Mouse (Mus musculus) embryo, embryonic 11.5 days (tissue): ENCODE results near the gene Lbhd2.

Source experiments
- DNase-seq: peaks from one replicate; pipeline ENCODE4 v3.0.0-alpha.2; 2012; ENCODE audit warnings: low read depth, low spot score

Gene Lbhd2

GRCm38 (mm10) chr12:111406622-111407021, at the start of gene Lbhd2:
Gene Lbhd2, plus strand, starts transcription at chr12:111406809.
- DNase-seq, result no peak

DNA sequence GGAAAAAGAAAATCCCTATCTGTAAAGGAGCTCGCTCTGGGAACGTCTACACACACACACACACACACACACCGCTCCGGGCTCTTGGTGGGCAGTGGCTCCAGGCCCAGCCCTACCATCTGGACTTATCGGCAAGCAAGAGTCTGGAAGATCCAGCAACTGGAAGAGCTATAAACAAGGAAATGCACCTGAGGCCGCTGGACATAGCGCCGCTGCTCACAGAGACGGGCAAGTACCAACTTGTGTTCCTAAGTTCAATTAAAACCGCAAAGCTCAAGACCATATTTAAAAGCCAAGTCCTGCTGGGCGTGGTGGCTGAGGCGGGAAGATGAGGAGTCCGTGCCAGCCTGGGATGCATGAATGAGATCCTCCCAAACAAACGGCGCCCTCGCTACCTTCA, 45.9 kb upstream of the Lbhd2 start:
- no peak for DNase-seq

- no peak for DNase-seq
These were observed 45.1 kb upstream of the Lbhd2 start for GRCm38 (mm10) chr12:111361319-111362098.

- DNase-seq, result no peak
These were observed 42.4 kb upstream of the Lbhd2 start for GRCm38 (mm10) chr12:111364234-111364633.

DNA sequence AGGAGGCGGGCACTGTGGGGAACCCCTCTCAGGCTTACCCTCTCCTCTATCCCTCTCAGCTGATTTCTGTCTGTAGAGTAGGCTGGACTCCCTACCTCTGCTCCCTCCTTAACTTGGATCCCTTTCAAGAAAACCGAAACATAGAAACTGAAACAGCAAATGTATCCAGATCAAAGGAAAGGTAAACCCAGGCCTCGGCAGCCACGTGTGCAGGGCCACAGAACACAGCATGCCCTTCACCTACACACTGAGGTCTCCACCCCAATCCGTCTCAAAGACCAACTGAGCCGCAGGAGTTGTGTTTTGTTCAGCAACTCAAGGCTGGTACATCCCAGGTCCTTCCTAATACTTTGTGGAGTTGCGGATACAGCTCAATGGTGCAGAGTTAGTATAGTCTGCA, 39.5 kb upstream of the Lbhd2 start:
- DNase-seq, result no peak

DNA sequence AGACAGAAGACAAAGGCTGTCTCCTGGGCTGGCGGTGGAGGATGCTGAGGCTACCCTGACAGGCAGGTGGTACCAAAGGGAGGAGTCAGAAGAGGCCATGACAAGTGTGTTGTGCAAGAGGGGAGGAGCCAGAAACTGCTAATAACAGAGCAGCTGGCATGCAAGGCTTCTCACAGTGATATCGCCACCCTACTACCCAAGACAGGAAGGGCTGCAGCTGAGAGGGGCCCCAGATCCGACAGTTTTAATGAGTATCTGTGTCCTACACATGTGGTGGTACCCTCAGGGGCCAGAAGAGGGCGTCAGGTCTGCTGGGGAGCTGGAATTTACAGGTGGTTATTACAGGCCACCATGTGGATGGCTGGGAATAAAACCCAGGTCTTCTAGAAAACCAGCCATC, 36.4 kb upstream of the Lbhd2 start:
- no peak for DNase-seq

- no peak for DNase-seq
These were observed 34.7 kb upstream of the Lbhd2 start for GRCm38 (mm10) chr12:111371905-111372304.

DNA sequence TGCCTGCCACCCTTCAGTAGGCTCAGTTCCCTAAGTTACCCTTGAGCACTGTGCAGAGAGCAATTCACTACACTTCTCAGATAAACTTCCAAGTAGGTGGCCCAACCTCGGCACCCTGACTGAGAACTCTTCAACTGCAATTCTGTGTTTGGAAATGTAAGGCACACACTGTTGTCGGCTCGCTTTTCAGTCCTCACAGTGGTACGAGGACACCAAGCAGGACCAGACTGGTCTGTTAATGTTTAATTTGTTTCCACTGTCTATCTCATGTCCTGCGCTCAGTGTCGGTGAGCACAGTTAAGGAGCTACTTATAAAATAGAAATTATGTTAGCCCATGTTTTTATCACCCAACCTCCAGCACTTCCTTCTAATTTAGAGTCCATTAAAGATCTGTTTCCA, 33.2 kb upstream of the Lbhd2 start:
- no peak for DNase-seq

DNA sequence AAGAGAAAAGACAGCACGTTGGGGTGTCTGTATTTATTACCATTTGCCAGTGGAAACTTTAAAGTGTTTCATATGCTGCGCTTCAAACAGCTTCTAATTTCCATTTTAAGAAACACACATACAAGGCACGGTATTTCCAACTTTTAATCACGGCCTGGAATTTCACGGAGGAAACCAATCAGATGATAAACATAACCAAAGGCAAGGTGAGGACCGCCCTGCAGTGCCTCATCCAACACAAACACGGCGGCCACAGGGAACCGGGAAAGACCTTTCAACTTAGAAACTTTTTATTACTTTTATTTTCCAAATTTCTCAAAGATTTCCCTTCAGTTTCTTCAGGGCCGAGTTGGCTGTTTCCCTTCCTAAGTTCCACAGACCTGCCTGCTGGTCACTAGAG, 31.9 kb upstream of the Lbhd2 start:
- no peak for DNase-seq

GRCm38 (mm10) chr12:111375559-111375958, 31.1 kb upstream of the Lbhd2 start:
- DNase-seq, result no peak

DNA sequence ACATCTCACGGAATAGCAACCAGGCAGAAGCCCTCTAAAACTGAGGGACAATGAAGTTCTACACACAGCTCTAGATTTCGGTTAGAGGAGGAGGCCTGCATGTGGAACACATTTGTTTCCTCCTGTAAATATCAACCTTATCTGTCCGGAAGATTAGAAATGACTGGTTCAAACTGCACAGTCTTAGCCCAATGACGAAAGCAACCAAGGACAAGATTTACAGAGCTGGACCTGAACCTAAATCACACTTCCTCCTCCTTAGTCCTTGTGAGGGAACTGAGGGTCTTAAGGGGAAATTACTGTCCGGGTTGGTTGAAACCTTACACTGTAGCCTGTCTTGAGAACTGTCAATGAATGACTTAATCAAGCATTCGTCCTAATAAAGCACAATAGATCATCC, 30.6 kb upstream of the Lbhd2 start:
- DNase-seq, result no peak

- no peak for DNase-seq
These were observed 29.7 kb upstream of the Lbhd2 start for GRCm38 (mm10) chr12:111376826-111377331.

- peak; percentile 88 for DNase-seq
These were observed 29.1 kb upstream of the Lbhd2 start, which contains the start of gene Cdc42bpb for GRCm38 (mm10) chr12:111377376-111377973. Gene Cdc42bpb, minus strand, starts transcription at chr12:111377718.

DNA sequence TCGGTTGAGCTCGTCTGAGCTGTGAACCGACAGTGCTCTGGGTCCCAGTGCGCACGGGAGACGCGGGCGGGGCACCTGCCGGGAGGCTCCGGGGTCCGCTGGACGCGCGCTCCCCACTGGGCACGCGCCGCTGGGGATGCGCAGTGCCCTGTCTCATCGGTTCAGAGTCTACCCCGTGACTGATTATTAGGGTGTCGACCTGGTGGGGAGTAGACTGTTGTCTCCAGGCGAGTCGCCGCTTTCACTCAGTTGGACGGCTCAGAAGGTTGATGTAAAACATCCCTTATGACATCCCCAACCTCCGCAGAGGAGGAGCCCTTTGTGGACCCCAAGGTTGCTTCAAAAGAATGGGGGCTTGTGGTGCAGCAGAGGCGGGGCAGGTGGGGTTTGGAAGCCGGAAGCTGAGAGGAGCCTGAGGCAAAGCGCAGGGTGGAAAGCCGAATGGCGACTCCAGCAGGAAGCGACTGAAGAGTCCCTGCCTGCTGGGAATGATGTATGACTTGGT, 28.6 kb upstream of the Lbhd2 start:
- no peak for DNase-seq

DNA sequence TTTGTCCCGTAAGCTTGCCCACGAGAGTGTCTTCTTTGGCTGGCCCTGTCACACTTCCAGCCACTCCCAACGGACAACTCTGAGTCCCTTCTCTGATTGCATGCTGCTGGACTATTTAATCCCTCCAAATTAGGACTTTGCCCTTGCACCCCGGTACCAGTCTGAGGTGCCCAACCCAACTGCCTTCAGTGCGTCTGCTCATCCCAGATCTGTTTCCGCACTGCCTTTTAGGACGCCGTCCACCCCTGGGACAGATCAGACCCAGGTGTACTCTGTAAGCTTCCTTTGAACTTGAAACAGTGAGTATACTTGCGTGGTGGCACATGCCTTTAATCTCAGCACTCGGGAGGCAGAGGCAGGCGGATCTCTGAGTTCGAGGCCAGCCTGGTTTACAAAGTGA, 27.8 kb upstream of the Lbhd2 start:
- no peak for DNase-seq

DNA sequence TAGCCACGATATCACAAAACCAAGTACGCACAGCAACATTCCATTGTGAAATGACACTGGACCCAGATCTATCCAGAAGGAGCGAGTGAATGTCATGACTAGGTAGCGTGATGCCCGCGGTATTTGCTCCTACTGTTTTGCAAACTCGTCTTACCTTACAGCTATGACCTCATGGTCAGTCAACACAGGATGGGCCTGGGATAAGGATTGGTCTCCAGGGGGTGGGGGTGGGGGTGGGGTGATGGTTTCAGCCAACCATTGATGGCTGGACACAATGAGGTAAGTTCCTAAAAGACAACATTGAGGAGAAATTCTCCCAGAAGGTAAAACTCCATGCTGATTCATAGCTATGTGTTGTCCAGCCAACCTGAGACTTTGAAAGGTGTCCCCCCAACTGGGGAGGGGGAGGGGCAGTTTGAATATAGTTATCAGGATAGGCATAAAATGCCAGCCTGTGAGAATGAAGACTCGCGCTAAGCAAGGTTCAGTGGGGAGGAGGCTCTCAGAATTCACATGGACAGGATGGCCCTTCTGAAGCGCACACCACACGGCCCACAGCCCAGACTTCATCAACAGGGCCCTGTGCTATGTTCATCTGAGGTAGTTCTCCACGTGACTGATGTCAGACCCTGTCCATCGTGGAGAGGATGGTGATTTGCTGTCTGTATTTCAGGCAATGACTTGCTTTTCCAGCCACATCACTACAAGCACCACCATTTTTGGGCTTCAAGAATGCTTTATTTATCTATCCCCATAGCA, 20.5 kb upstream of the Lbhd2 start:
- no peak for DNase-seq

- DNase-seq, result no peak
These were observed 19.9 kb upstream of the Lbhd2 start for GRCm38 (mm10) chr12:111386642-111387120.

DNA sequence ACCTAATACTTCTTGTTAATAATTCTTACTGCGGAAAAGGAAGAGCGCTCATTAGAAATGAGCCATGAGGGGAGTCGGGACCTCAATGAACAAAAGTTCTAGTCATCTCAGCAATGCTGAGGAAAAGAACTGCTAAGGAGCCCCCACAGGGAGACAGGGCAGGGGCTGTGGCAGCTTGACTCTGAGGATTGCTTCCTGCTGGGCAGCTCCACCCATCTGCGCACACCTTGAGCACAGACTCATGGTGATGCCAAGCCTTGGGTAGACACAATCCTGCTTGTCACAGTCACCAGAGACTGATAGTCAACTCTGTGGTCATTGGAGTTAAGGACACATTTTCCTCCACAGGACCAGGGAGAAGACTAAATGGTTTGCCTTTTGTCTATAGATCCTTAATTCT, 19.5 kb upstream of the Lbhd2 start:
- DNase-seq, result no peak

DNA sequence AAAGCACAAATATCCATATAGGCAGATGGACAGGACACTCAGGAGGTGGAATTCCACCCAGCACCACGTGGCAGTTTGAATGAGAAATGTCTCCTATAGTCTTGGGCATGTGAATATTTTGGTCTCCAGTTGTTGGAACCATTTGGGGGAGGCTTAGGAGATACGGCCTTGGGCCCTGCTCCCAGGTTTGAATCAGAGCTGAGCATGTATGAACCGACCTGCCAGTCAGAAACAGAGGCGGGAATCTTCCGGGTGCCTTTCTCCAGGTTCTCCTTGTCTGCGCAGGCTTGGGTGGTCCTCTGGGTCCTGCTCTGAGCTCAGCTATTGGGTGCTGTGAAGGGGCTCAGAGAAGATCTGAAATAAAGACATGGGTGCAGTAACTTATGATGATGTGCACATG, 12.6 kb upstream of the Lbhd2 start:
- no peak for DNase-seq

DNA sequence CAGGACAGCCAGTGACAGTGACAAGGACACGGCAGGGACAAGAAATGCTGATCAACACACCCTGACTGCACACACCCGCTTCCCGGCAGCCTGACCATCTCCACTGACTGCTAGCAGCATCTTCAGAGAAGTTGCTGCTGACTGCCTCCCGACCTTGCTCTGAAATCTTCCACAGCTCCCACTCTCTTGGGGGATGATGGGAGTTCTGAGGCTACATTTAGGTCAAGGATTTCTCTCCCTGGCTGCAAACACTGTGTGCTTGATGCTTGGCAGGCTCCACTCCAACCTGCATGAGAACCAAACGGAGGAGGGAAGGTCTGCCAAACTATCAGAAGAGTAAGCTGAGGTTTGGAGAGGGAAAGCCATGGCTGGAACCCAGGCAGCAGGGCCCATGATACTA, 9.6 kb upstream of the Lbhd2 start:
- no peak for DNase-seq

DNA sequence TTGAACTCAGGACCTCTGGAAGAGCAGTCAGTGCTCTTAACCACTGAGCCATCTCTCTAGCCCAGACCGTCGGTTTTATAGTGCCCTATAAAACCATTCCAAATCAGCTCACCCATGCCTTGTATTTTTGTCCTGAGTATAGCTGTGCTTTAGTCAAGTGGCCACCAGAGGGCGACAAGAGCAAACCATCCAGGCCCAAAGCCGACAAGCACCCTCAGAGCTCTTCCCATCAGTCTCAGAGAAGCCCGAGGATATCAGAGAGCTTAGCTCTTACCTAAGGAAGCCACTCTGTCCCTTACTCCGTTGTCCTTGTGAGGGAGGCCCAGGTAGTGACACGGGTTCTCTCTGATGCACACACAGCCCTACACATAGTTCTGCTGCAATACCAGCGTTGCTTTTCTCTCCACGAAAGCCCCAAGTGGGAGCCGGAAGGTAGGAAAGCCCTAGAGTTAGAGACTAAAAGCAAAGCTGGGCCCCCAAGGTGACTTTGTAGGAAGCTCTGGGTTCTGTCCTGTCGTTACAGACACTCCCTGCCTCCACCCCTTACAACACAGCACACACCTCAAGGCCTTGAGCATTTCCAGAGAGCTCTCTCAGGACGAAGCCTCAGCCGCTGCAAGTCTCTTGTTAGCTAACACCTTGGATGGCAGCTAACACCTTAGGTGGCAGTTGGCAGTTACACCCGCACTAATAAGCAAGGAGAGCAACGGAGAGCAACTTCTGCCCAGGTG, 5.0 kb upstream of the Lbhd2 start:
- DNase-seq, result peak; percentile 78
